Mouse (Mus musculus): ENCODE results near the gene Zap70. TPM values are rescaled to one million over a fixed set of nuclear protein-coding genes. Genes with fewer than 3 reads are reported as not detected.
"Not testable (repeated sequence)": the region's sequence is repeated elsewhere in the genome, so short reads cannot be mapped to it uniquely, and the experiment has no call there.

Gene Zap70
- polyA plus RNA-seq, 1 experiment from 2014 or later, result 1.3 TPM

- Histone ChIP-seq H3K4me1 (ENCODE audit: control insufficient read depth, insufficient read depth, low read length) (no peaks in the 10 kb centered on the region), H3K27ac (ENCODE audit: low read depth, low read length) (no peak overlapping the region), H3K36me3 (ENCODE audit: control insufficient read depth, insufficient read depth, low read length) (peaks cover 16% of the 10 kb centered on the region), H3K27me3 (ENCODE audit: control insufficient read depth, insufficient read depth, low read length) (no peaks in the 10 kb centered on the region), H3K4me3 (ENCODE audit: low read depth, low read length) (no peak overlapping the region), H3K4me2 (ENCODE audit: low read depth) (no peak overlapping the region), H3K9me3 (ENCODE audit: control insufficient read depth, low read length) (no peaks in the 10 kb centered on the region), H3K9ac (ENCODE audit: low read length) (no peak overlapping the region)
- ATAC-seq (ENCODE audit: insufficient read depth, low FRiP score, low TSS enrichment), result no peak
- 95% methylated on average over 7 of the region's 7 CpGs for WGBS
- DNase-seq (ENCODE audit: low spot score), result no peak
Observed at GRCm38 (mm10) chr1:36806181-36806905, 44.7 kb downstream of the Zap70 start.

DNA sequence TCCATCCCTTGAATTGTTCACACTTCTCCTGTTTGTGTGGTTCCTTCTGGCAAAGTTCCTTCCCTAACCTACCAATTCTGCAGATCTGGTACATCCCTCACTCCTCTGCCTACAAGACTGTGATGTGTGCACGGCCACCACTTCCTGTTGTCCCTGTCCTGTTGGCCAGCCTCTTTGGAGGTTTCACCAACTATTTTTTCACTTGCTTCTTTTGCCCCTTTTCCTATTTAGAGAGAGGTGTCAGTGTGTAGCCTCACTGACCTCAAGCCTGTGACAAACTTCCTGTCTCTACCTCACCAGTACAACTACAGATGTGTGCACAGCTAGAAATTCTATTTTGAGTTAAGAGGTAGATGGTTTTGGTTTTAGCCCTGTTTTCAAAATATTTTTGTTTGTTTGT is 45.5 kb downstream of the Zap70 start:
- 93% methylated on average over 1 of the region's 1 CpGs for WGBS
- ATAC-seq (ENCODE audit: insufficient read depth, low FRiP score, low TSS enrichment) (no peak), DNase-seq (ENCODE audit: low spot score) (no peak)
- Histone ChIP-seq H3K27ac (ENCODE audit: low read depth, low read length) (no peak overlapping the region), H3K4me1 (ENCODE audit: control insufficient read depth, insufficient read depth, low read length) (no peaks in the 10 kb centered on the region), H3K4me3 (ENCODE audit: low read depth, low read length) (no peak overlapping the region), H3K9ac (ENCODE audit: low read length) (no peak overlapping the region), H3K27me3 (ENCODE audit: control insufficient read depth, insufficient read depth, low read length) (no peaks in the 10 kb centered on the region), H3K4me2 (ENCODE audit: low read depth) (no peak overlapping the region), H3K36me3 (ENCODE audit: control insufficient read depth, insufficient read depth, low read length) (peaks cover 18% of the 10 kb centered on the region), H3K9me3 (ENCODE audit: control insufficient read depth, low read length) (no peaks in the 10 kb centered on the region)

- ATAC-seq (ENCODE audit: insufficient read depth, low FRiP score, low TSS enrichment), result no peak
Observed at GRCm38 (mm10) chr1:36807782-36808565, 46.4 kb downstream of the Zap70 start.

GRCm38 (mm10) chr1:36811806-36812205 is 50.2 kb downstream of the Zap70 start:
- no peak overlapping the region for H3K4me3 ChIP-seq (ENCODE audit: low read depth, low read length)
- H3K9ac ChIP-seq (ENCODE audit: low read length), result no peak overlapping the region
- 97% methylated on average over 7 of the region's 7 CpGs for WGBS
- H3K4me1 ChIP-seq (ENCODE audit: control insufficient read depth, insufficient read depth, low read length), result no peaks in the 10 kb centered on the region
- no peaks in the 10 kb centered on the region for H3K9me3 ChIP-seq (ENCODE audit: control insufficient read depth, low read length)
- no peak for ATAC-seq (ENCODE audit: insufficient read depth, low FRiP score, low TSS enrichment)
- H3K4me2 ChIP-seq (ENCODE audit: low read depth), result no peak overlapping the region
- H3K27me3 ChIP-seq (ENCODE audit: control insufficient read depth, insufficient read depth, low read length), result no peaks in the 10 kb centered on the region
- H3K36me3 ChIP-seq (ENCODE audit: control insufficient read depth, insufficient read depth, low read length), result peaks cover 15% of the 10 kb centered on the region
- DNase-seq (ENCODE audit: low spot score), result no peak
- no peak overlapping the region for H3K27ac ChIP-seq (ENCODE audit: low read depth, low read length)

More at GRCm38 (mm10) chr1:36807782-36808565, 46.4 kb downstream of the Zap70 start:
- Histone ChIP-seq H3K9me3 (ENCODE audit: control insufficient read depth, low read length) (no peaks in the 10 kb centered on the region), H3K4me1 (ENCODE audit: control insufficient read depth, insufficient read depth, low read length) (no peaks in the 10 kb centered on the region), H3K36me3 (ENCODE audit: control insufficient read depth, insufficient read depth, low read length) (peaks cover 18% of the 10 kb centered on the region), H3K9ac (ENCODE audit: low read length) (no peak overlapping the region), H3K4me2 (ENCODE audit: low read depth) (no peak overlapping the region), H3K27me3 (ENCODE audit: control insufficient read depth, insufficient read depth, low read length) (no peaks in the 10 kb centered on the region), H3K4me3 (ENCODE audit: low read depth, low read length) (no peak overlapping the region), H3K27ac (ENCODE audit: low read depth, low read length) (no peak overlapping the region)
- WGBS, result 94% methylated on average over 14 of the region's 14 CpGs
- DNase-seq (ENCODE audit: low spot score), result no peak

- ATAC-seq (ENCODE audit: insufficient read depth, low FRiP score, low TSS enrichment) (no peak), DNase-seq (ENCODE audit: low spot score) (no peak)
- H3K27ac ChIP-seq (ENCODE audit: low read depth, low read length), result no peak overlapping the region
- H3K4me3 ChIP-seq (ENCODE audit: low read depth, low read length), result no peak overlapping the region
- H3K4me2 ChIP-seq (ENCODE audit: low read depth), result no peak overlapping the region
- no peaks in the 10 kb centered on the region for H3K4me1 ChIP-seq (ENCODE audit: control insufficient read depth, insufficient read depth, low read length)
- no peaks in the 10 kb centered on the region for H3K27me3 ChIP-seq (ENCODE audit: control insufficient read depth, insufficient read depth, low read length)
- H3K9ac ChIP-seq (ENCODE audit: low read length), result no peak overlapping the region
- no peaks in the 10 kb centered on the region for H3K9me3 ChIP-seq (ENCODE audit: control insufficient read depth, low read length)
- H3K36me3 ChIP-seq (ENCODE audit: control insufficient read depth, insufficient read depth, low read length), result peaks cover 11% of the 10 kb centered on the region
- 95% methylated on average over 7 of the region's 7 CpGs for WGBS
Observed at GRCm38 (mm10) chr1:36813415-36813814, 51.8 kb downstream of the Zap70 start.

GRCm38 (mm10) chr1:36814271-36814903 is 52.8 kb downstream of the Zap70 start:
- Histone ChIP-seq H3K4me3 (ENCODE audit: low read depth, low read length) (no peak overlapping the region), H3K27ac (ENCODE audit: low read depth, low read length) (no peak overlapping the region), H3K36me3 (ENCODE audit: control insufficient read depth, insufficient read depth, low read length) (peaks cover 13% of the 10 kb centered on the region), H3K4me2 (ENCODE audit: low read depth) (no peak overlapping the region), H3K4me1 (ENCODE audit: control insufficient read depth, insufficient read depth, low read length) (no peaks in the 10 kb centered on the region), H3K9me3 (ENCODE audit: control insufficient read depth, low read length) (no peaks in the 10 kb centered on the region), H3K9ac (ENCODE audit: low read length) (no peak overlapping the region), H3K27me3 (ENCODE audit: control insufficient read depth, insufficient read depth, low read length) (no peaks in the 10 kb centered on the region)
- WGBS, result 83% methylated on average over 5 of the region's 5 CpGs
- DNase-seq (ENCODE audit: low spot score) (no peak), ATAC-seq (ENCODE audit: insufficient read depth, low FRiP score, low TSS enrichment) (no peak)

- WGBS, result 92% methylated on average over 6 of the region's 6 CpGs
- Histone ChIP-seq H3K9me3 (ENCODE audit: control insufficient read depth, low read length) (no peaks in the 10 kb centered on the region), H3K9ac (ENCODE audit: low read length) (no peak overlapping the region), H3K36me3 (ENCODE audit: control insufficient read depth, insufficient read depth, low read length) (peaks cover 13% of the 10 kb centered on the region), H3K27me3 (ENCODE audit: control insufficient read depth, insufficient read depth, low read length) (no peaks in the 10 kb centered on the region), H3K4me1 (ENCODE audit: control insufficient read depth, insufficient read depth, low read length) (no peaks in the 10 kb centered on the region), H3K4me2 (ENCODE audit: low read depth) (no peak overlapping the region), H3K27ac (ENCODE audit: low read depth, low read length) (no peak overlapping the region), H3K4me3 (ENCODE audit: low read depth, low read length) (no peak overlapping the region)
- ATAC-seq (ENCODE audit: insufficient read depth, low FRiP score, low TSS enrichment) (no peak), DNase-seq (ENCODE audit: low spot score) (no peak)
Observed at GRCm38 (mm10) chr1:36815166-36815565, 53.6 kb downstream of the Zap70 start.

GRCm38 (mm10) chr1:36821918-36822317 is 60.3 kb downstream of the Zap70 start:
- H3K27me3 ChIP-seq (ENCODE audit: control insufficient read depth, insufficient read depth, low read length), result not testable (repeated sequence)
- WGBS, result 87% methylated on average over 4 of the region's 4 CpGs

More at GRCm38 (mm10) chr1:36821918-36822317, 60.3 kb downstream of the Zap70 start:
- not testable (repeated sequence) for H3K36me3 ChIP-seq (ENCODE audit: control insufficient read depth, insufficient read depth, low read length); H3K27ac ChIP-seq (ENCODE audit: low read depth, low read length); H3K4me2 ChIP-seq (ENCODE audit: low read depth); H3K4me1 ChIP-seq (ENCODE audit: control insufficient read depth, insufficient read depth, low read length); H3K9me3 ChIP-seq (ENCODE audit: control insufficient read depth, low read length); H3K4me3 ChIP-seq (ENCODE audit: low read depth, low read length); ATAC-seq (ENCODE audit: insufficient read depth, low FRiP score, low TSS enrichment); H3K9ac ChIP-seq (ENCODE audit: low read length); DNase-seq (ENCODE audit: low spot score)

Data from neural tube, embryonic 11.5 days (tissue).